Mouse (Mus musculus) hindbrain, embryonic 14.5 days (tissue): ENCODE results near the gene Aph1c. TPM values are rescaled to one million over a fixed set of nuclear protein-coding genes. Genes with fewer than 3 reads are reported as not detected.
A peak's percentile ranks its signal among the peaks of the same experiment; 100 is the strongest.
"Not testable (repeated sequence)": the region's sequence is repeated elsewhere in the genome, so short reads cannot be mapped to it uniquely, and the experiment has no call there.

Experiments
- ATAC-seq: fragments of 200-750 bp; cut with Nextera tagmentation; 2 replicates; pipeline ENCODE4 v1.8.0; 2017; ENCODE audit warnings: moderate number of reproducible peaks, mild to moderate bottlenecking, moderate TSS enrichment, moderate library complexity; ENCODE audit not compliant: low FRiP score
- DNase-seq: peaks from one replicate; pipeline ENCODE4 v3.0.0-alpha.2; 2015; ENCODE audit warnings: low spot score
- H3K27ac ChIP-seq: fragments of 300-500 bp; sonication (generic); 2 replicates; pipeline ENCODE4 v1.5.1; 2014; ENCODE audit warnings: mild to moderate bottlenecking, moderate library complexity
- H3K27me3 ChIP-seq: fragments of 300-500 bp; sonication (generic); 2 replicates; pipeline ENCODE4 v1.6.1; 2014; ENCODE audit warnings: mild to moderate bottlenecking, low read length, mixed read lengths; ENCODE audit not compliant: control insufficient read depth, insufficient read depth
- H3K36me3 ChIP-seq: fragments of 300-500 bp; sonication (generic); replicated peaks from 2 replicates; pipeline ENCODE4 v1.6.1; 2014; ENCODE audit not compliant: control insufficient read depth, insufficient read depth
- H3K4me1 ChIP-seq: fragments of 300-500 bp; sonication (generic); replicated peaks from 2 replicates; pipeline ENCODE4 v1.6.1; 2014; ENCODE audit warnings: antibody characterized with exemption, low read length, mixed read lengths; ENCODE audit not compliant: control insufficient read depth, insufficient read depth
- H3K4me2 ChIP-seq: fragments of 300-500 bp; sonication (generic); replicated peaks from 2 replicates; pipeline ENCODE4 v1.6.1; 2014; ENCODE audit warnings: mild to moderate bottlenecking, moderate library complexity
- H3K4me3 ChIP-seq: fragments of 300-500 bp; sonication (generic); replicated peaks from 2 replicates; pipeline ENCODE4 v1.5.1; 2014; ENCODE audit warnings: mild to moderate bottlenecking, low read length
- H3K9ac ChIP-seq: fragments of 300-500 bp; sonication (generic); 2 replicates; pipeline ENCODE4 v1.6.1; 2014
- H3K9me3 ChIP-seq: fragments of 300-500 bp; sonication (generic); 2 replicates; pipeline ENCODE4 v1.6.1; 2016; ENCODE audit warnings: low read length; ENCODE audit not compliant: control insufficient read depth
- WGBS: fragments of 180-500 bp; shearing (Covaris S2); extraction: QIAGEN DNeasy Blood & Tissue Kit; methylation state at CpG from one replicate; pipeline ENCODE4 v1.1.7; 2014; 5-methylcytosine and 5-hydroxymethylcytosine counted together
- polyA plus RNA-seq: library from polyadenylated mRNA; unstranded; fragments of >200 nt; fragmentation: Nextera tagmentation; extraction: Ambion mirVana; gene quantifications from 2 replicates; pipeline ENCODE4 v1.2.1, GENCODE M21; 2014

The Aph1c gene
- polyA plus RNA-seq, 1 experiment from 2014 or later, result 4.5 TPM

DNA sequence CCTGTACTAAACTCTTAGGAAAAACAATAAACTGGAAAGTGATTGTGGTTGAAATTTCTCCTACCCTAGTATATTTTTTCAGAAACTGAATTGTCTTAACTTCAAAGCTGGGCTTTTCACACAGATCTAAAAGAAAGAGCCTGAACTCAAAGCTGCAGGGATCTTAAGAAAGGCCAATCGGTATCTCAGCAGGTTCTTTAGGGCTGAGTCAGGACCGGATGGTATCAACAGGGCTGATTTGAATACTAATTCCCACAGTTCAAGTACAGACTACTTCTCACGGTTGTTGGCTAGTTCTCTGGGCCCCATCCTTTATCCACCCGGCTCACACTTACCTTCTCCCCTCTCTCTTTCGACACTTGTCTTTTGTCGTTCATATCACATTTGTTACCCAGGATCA lies 18.1 kb upstream of the Aph1c start:
- DNase-seq (no peak), ATAC-seq (no peak)
- peaks cover 28% of the 10 kb centered on the region for H3K36me3 ChIP-seq
- H3K4me1 ChIP-seq, result no peaks in the 10 kb centered on the region
- no peak overlapping the region for H3K4me3 ChIP-seq
- H3K27me3 ChIP-seq, result no peaks in the 10 kb centered on the region
- no peak overlapping the region for H3K27ac ChIP-seq
- no peaks in the 10 kb centered on the region for H3K9me3 ChIP-seq
- WGBS, result 25% methylated on average over 6 of the region's 6 CpGs
- no peak overlapping the region for H3K4me2 ChIP-seq
- H3K9ac ChIP-seq, result no peak overlapping the region

DNA sequence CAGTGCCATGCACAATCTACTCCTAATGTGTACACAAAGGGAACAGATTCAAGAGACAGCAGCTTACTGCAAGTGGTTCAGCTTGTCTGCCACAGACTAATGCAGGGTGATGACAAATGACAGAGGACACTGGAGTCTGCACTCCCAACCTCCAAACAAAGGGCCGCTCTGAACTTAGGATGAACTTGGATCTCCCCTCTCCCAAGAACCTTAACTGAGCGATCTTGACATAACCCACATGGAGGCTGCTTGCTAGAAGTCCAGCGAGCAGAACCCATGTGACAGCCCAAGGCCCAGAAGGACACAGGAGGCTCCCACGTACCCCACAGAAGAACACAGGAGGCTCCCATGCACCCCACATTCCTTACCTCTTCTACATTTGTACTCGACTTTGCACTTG lies 16.4 kb upstream of the Aph1c start:
- 78% methylated on average over 5 of the region's 5 CpGs for WGBS

DNA sequence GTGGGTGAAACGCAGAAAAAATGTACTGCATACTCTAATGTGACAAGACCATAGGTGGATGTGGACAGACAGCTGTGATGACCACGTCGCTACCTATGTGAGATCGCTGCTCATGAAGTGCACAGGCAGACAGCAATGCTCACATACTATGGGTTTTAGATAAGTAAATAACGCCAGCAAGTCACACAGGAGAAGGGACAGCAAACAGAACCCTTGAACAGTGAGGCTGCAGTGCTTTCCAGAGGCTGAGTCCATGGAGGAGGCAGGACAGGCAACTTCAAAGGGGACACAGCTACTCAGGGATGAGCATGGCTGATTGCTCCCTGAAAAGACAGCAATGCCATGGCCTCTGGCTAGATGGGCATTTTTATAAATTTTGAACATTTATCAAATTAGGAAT lies 12.3 kb upstream of the Aph1c start:
- 97% methylated on average over 5 of the region's 5 CpGs for WGBS
- DNase-seq (no peak), ATAC-seq (no peak)
- no peaks in the 10 kb centered on the region for H3K27me3 ChIP-seq
- no peak overlapping the region for H3K9ac ChIP-seq
- H3K9me3 ChIP-seq, result no peaks in the 10 kb centered on the region
- H3K27ac ChIP-seq, result no peak overlapping the region
- no peak overlapping the region for H3K4me2 ChIP-seq
- H3K36me3 ChIP-seq, result peaks cover 34% of the 10 kb centered on the region
- no peaks in the 10 kb centered on the region for H3K4me1 ChIP-seq
- H3K4me3 ChIP-seq, result no peak overlapping the region

More for the DNA sequence above, 16.4 kb upstream of the Aph1c start:
- H3K4me1 ChIP-seq, result no peaks in the 10 kb centered on the region
- DNase-seq (no peak), ATAC-seq (no peak)
- no peak overlapping the region for H3K27ac ChIP-seq
- no peaks in the 10 kb centered on the region for H3K27me3 ChIP-seq
- H3K9ac ChIP-seq, result no peak overlapping the region
- no peak overlapping the region for H3K4me2 ChIP-seq
- no peak overlapping the region for H3K4me3 ChIP-seq
- H3K9me3 ChIP-seq, result no peaks in the 10 kb centered on the region
- peaks cover 44% of the 10 kb centered on the region for H3K36me3 ChIP-seq

DNA sequence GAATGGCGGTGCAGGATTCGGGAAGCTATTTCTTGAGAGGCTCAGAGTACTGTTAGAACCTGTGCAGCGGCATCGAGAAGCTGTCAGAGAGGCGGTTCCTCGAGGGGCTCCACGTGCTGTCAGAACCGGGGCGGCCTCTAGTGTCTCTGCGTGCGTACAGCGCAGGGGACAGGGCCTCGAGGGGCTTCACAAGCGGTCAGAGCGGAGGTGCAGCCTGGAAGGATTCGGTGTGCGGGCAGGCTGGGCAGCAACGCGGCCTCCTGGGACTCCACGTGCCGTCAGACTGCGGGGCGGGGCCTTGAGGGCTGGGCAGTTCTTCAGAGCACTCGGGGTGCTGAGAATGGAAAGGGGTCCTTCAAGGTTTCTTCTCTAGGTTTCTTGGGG lies 563 bp upstream of the Aph1c start:
- no peak overlapping the region; the same call in 1 of the 2 replicates for H3K27ac ChIP-seq

DNA sequence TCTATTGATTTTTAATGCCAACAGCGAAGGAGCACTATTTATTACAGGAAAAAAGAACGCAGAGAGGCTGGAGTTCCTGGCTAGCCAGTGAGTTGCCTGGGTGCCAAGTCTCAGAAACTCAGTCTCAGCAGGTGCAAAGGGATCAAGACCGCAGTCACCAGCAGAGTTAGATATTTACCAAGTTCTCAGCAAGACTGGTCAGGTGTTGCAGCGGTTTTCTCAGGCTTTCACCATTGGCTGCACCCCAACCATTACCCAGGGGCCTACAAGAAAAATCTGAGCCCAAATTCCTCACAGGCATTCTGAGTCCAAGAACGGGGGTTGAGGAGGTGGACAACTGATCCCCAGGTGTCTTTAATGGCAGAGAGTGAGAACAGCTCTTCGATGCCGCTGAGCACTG lies 675 bp downstream of the Aph1c start:
- Histone ChIP-seq H3K4me2 (peak overlapping the region; percentile 92), H3K27me3 (0 out of 2 replicates have a peak, but pooled peaks cover 5% of the 10 kb centered on the region), H3K4me1 (peaks cover 17% of the 10 kb centered on the region), H3K27ac (no peak overlapping the region), H3K4me3 (peak overlapping the region; percentile 46), H3K9ac (peak overlapping the region; percentile 51), H3K9me3 (no peaks in the 10 kb centered on the region), H3K36me3 (no peaks in the 10 kb centered on the region)
- ATAC-seq, result no peak
- 21% methylated on average over 7 of the region's 7 CpGs for WGBS
- no peak for DNase-seq

More for the DNA sequence above, 563 bp upstream of the Aph1c start:
- peak; percentile 81; the same call in 1 of the 2 replicates for ATAC-seq
- no peak for DNase-seq
- Histone ChIP-seq H3K4me1 (peaks cover 17% of the 10 kb centered on the region), H3K4me3 (peak overlapping the region; percentile 46), H3K36me3 (no peaks in the 10 kb centered on the region; the same call in 1 of the 2 replicates), H3K9me3 (no peaks in the 10 kb centered on the region), H3K9ac (peak overlapping the region; percentile 54), H3K4me2 (peak overlapping the region; percentile 92), H3K27me3 (0 out of 2 replicates have a peak, but pooled peaks cover 5% of the 10 kb centered on the region)
- WGBS, result 0% methylated on average over 24 of the region's 24 CpGs

DNA sequence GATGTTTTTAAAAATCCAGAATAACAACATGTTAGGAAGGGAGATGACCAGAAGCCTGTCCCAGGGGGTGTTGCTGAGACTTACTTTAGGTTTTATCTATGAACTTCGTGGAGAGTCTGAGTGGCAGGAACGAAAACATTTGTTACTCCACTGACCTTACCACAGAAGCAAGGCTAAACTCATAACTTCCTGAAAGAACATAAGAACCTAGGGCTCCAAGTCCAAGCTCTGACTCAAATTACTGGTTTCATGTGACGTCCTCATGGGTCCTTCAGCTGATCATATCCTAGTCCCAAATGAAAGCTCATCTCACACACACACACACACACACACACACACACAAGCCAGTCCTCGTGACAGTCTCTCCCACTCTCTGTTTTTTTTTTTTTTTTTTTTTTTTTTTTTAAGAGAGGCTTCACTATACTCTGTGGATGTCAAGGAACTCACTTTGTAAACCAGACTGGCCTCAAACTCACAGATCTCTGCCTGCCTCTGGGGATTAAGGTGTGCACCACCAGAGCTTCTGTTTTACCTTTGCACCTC lies 2.1 kb downstream of the Aph1c start:
- Histone ChIP-seq H3K9me3 (no peaks in the 10 kb centered on the region), H3K4me2 (no peak overlapping the region), H3K9ac (no peak overlapping the region), H3K27ac (no peak overlapping the region), H3K27me3 (0 out of 2 replicates have a peak, but pooled peaks cover 5% of the 10 kb centered on the region), H3K4me3 (no peak overlapping the region), H3K36me3 (no peaks in the 10 kb centered on the region), H3K4me1 (peaks cover 17% of the 10 kb centered on the region)
- DNase-seq (no peak), ATAC-seq (no peak)
- WGBS, result 72% methylated on average over 4 of the region's 4 CpGs

DNA sequence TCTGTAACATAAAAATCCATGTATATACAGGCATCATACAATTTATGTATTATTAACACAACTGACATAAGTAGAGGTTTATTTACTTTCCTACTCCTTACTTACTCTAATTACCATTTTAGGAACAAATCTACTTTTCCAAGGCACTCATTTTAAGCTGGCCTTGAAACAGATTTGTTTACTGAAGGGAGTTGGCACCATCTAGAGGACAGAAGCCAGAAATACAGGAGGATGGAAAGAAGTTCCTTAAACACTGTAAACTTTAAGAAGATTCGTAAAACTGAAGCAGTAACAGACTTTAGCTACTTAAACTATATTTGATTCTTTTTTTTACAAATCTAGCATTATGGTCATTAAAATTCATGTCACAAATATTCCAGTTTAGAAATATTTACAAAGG lies 8.5 kb downstream of the Aph1c start:
- Histone ChIP-seq H3K27me3 (no peaks in the 10 kb centered on the region), H3K27ac (no peak overlapping the region), H3K4me1 (no peaks in the 10 kb centered on the region), H3K9me3 (no peaks in the 10 kb centered on the region), H3K36me3 (no peaks in the 10 kb centered on the region), H3K9ac (no peak overlapping the region), H3K4me2 (no peak overlapping the region), H3K4me3 (no peak overlapping the region)
- DNase-seq (peak; percentile 86), ATAC-seq (no peak)
- 34% methylated on average over 1 of the region's 1 CpGs for WGBS

DNA sequence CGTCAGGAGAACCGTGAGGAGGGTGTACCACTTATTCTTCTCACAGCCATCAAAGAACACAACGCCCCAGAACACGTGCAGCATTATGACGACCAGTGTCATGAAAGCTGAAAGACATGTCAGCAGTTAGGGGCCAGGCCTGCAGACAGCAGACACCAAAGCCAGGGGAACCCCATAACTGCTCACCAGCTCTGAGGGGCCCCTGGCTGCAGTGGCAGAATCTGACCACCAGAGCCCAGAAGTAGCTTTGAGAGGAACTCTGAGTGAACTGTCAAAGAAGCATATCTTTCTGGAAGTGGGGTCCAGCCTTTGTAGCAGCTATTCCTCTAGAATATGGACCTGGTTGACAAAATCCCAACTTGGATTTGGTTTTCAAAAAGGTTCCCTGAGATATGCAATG lies 12.3 kb downstream of the Aph1c start:
- H3K9ac ChIP-seq, H3K36me3 ChIP-seq, H3K27me3 ChIP-seq, DNase-seq, H3K9me3 ChIP-seq, H3K4me1 ChIP-seq, ATAC-seq, H3K4me3 ChIP-seq, H3K4me2 ChIP-seq, H3K27ac ChIP-seq: not testable (repeated sequence)
- no CpG with 5 or more reads among the region's 5 CpGs for WGBS

DNA sequence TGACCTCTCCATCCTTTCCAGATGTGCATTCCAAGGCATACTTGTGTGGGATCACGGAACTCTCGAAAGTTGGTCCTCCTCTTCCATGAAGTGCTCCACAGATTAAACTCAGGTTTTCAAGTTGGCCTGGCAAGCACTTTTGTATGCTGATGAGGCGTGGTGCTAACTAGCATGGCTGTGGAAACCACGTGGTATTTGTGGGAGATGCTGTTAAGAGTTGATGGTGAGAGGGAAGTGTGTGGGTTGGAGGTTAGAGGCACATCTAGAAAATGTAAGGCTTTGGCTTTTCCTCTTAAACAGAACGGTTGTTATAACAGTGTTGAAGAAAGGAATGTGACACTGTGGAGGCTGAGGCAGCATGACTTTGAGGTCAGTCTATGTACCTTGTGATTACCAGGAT lies 13.5 kb downstream of the Aph1c start:
- Histone ChIP-seq H3K27ac (no peak overlapping the region), H3K4me2 (no peak overlapping the region), H3K4me3 (no peak overlapping the region), H3K27me3 (no peaks in the 10 kb centered on the region), H3K4me1 (no peaks in the 10 kb centered on the region), H3K9ac (no peak overlapping the region), H3K36me3 (no peaks in the 10 kb centered on the region), H3K9me3 (no peaks in the 10 kb centered on the region)
- no peak for ATAC-seq
- no peak for DNase-seq
- 83% methylated on average over 5 of the region's 5 CpGs for WGBS

DNA sequence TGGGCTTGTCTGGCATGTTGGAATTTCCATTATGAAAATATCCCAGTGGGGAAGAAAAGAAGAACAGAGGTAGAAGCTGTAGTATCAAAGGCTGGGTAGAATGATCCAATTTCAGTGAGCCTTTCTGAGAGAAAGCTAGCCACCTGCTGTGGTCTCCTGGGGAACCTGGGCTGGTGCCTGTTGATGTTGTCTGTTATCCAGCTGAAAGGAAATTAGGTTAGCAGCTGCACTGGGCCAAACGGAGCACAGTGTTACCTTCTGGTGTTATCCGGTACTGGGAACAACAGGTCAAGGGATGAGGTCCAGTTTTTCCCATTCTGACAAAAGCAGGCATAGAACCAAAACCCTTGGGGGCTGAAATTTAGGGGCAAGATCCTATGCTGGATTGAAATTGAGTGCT lies 21.1 kb downstream of the Aph1c start:
- Histone ChIP-seq H3K9me3 (no peaks in the 10 kb centered on the region), H3K4me3 (no peak overlapping the region), H3K27me3 (no peaks in the 10 kb centered on the region), H3K4me1 (0 out of 2 replicates have a peak, but pooled peaks cover 8% of the 10 kb centered on the region), H3K4me2 (no peak overlapping the region), H3K9ac (no peak overlapping the region), H3K36me3 (no peaks in the 10 kb centered on the region), H3K27ac (no peak overlapping the region)
- ATAC-seq, result no peak
- WGBS, result 14% methylated on average over 2 of the region's 2 CpGs
- no peak for DNase-seq
